Mouse (Mus musculus) lung, adult 2 months (tissue): Measurements from ENCODE around the gene Ipmk.

ENCODE experiments used
- CTCF ChIP-seq: fragments of 200-500 bp; IDR thresholded peaks from 2 replicates; pipeline ENCODE4 v1.5.1; 2011; ENCODE audit warnings: mild to moderate bottlenecking, low read length, control low read depth; ENCODE audit not compliant: insufficient read depth
- POLR2A ChIP-seq: fragments of 200-500 bp; IDR thresholded peaks from 2 replicates; pipeline ENCODE4 v1.6.1; 2011; ENCODE audit warnings: low read depth, mild to moderate bottlenecking, control low read depth, low read length, borderline replicate concordance; ENCODE audit errors: extremely low read depth

- TF ChIP-seq CTCF (no peak), POLR2A (no peak)
Measured at GRCm38 (mm10) chr10:71430661-71431060, 83.1 kb downstream of the Ipmk start.
